Mouse (Mus musculus): ENCODE measurements around the gene Hnrnpab.
A peak's percentile ranks its signal among the peaks of the same experiment; 100 is the strongest.
"Not testable (repeated sequence)": the region's sequence is repeated elsewhere in the genome, so short reads cannot be mapped to it uniquely, and the experiment has no call there.

Hnrnpab gene

GRCm38 (mm10) chr11:51635127-51635524 is 28.5 kb upstream of the Hnrnpab start:
- DNase-seq (ENCODE audit: low spot score in 2 of 2): no peak

- DNase-seq (ENCODE audit: low spot score in 2 of 2): no peak
These were observed 27.1 kb upstream of the Hnrnpab start for GRCm38 (mm10) chr11:51633721-51634120.

- not testable (repeated sequence) for DNase-seq (ENCODE audit: low spot score in 2 of 2)
These were observed 26.6 kb upstream of the Hnrnpab start for GRCm38 (mm10) chr11:51633200-51633599.

- DNase-seq (ENCODE audit: low spot score in 2 of 2): no peak
These were observed 25.6 kb upstream of the Hnrnpab start for GRCm38 (mm10) chr11:51632130-51632753.

- DNase-seq (ENCODE audit: low spot score in 2 of 2): peak in 1 of 2 experiments; percentile 59
These were observed 23.1 kb upstream of the Hnrnpab start for GRCm38 (mm10) chr11:51629651-51630314.

GRCm38 (mm10) chr11:51627907-51628306 is 21.3 kb upstream of the Hnrnpab start:
- no peak for DNase-seq (ENCODE audit: low spot score in 2 of 2)

- no peak for DNase-seq (ENCODE audit: low spot score in 2 of 2)
These were observed 20.8 kb upstream of the Hnrnpab start for GRCm38 (mm10) chr11:51627425-51627824.

- DNase-seq (ENCODE audit: low spot score in 2 of 2): no peak
These were observed 18.7 kb upstream of the Hnrnpab start for GRCm38 (mm10) chr11:51625187-51625820.

GRCm38 (mm10) chr11:51622971-51623491 is 16.4 kb upstream of the Hnrnpab start:
- peak; percentile 82 for DNase-seq (ENCODE audit: low spot score in 2 of 2)

GRCm38 (mm10) chr11:51621776-51622175 is 15.1 kb upstream of the Hnrnpab start:
- DNase-seq (ENCODE audit: low spot score in 2 of 2): no peak

GRCm38 (mm10) chr11:51620084-51620483 is 13.4 kb upstream of the Hnrnpab start:
- no peak for DNase-seq (ENCODE audit: low spot score in 2 of 2)

GRCm38 (mm10) chr11:51619409-51620060 is 12.9 kb upstream of the Hnrnpab start, which contains the start of gene Nhp2:
Gene Nhp2 (plus strand): TSS chr11:51619735.
- DNase-seq (ENCODE audit: low spot score in 2 of 2): peak; percentile 89 to 96

- no peak for DNase-seq (ENCODE audit: low spot score in 2 of 2)
These were observed 12.3 kb upstream of the Hnrnpab start for GRCm38 (mm10) chr11:51618894-51619408.

- DNase-seq (ENCODE audit: low spot score in 2 of 2): peak; percentile 75 to 83
These were observed 11.0 kb upstream of the Hnrnpab start for GRCm38 (mm10) chr11:51617693-51618092.

- not testable (repeated sequence) for DNase-seq (ENCODE audit: low spot score in 2 of 2)
These were observed 9.5 kb upstream of the Hnrnpab start for GRCm38 (mm10) chr11:51616113-51616512.

GRCm38 (mm10) chr11:51615601-51616000 is 9.0 kb upstream of the Hnrnpab start:
- no peak for DNase-seq (ENCODE audit: low spot score in 2 of 2)

- DNase-seq (ENCODE audit: low spot score in 2 of 2): no peak
These were observed 8.5 kb upstream of the Hnrnpab start for GRCm38 (mm10) chr11:51615129-51615528.

GRCm38 (mm10) chr11:51614256-51614655 is 7.6 kb upstream of the Hnrnpab start:
- no peak for DNase-seq (ENCODE audit: low spot score in 2 of 2)

- DNase-seq (ENCODE audit: low spot score in 2 of 2): not testable (repeated sequence)
These were observed 3.3 kb upstream of the Hnrnpab start for GRCm38 (mm10) chr11:51609940-51610339.

- no peak for DNase-seq (ENCODE audit: low spot score in 2 of 2)
These were observed 2.7 kb upstream of the Hnrnpab start for GRCm38 (mm10) chr11:51609266-51609909.

- DNase-seq (ENCODE audit: low spot score in 2 of 2): no peak
These were observed 570 bp upstream of the Hnrnpab start for GRCm38 (mm10) chr11:51607096-51607738.

All from right cerebral cortex, adult 2 months (tissue).